Mouse (Mus musculus): ENCODE results near the gene Ctnnbl1. TPM values are rescaled to one million over a fixed set of nuclear protein-coding genes. Genes with fewer than 3 reads are reported as not detected.

Ctnnbl1 gene
- total and polyA plus RNA-seq, 3 experiments, result 46.0 to 57.2 (median 48.6) TPM

- H3K27me3 ChIP-seq (replicated peaks), result no peaks in the 10 kb centered on the region
- H3K4me2 ChIP-seq (ENCODE audit: insufficient read depth, low read depth, poor library complexity, severe bottlenecking), result no peak overlapping the region
- in situ Hi-C loops (cut with MboI; ENCODE audit: low pct_ligation_motif_present, low pct_unique_long_range_greater_than_20kb, low sequenced_read_pairs) (no loop called here), dilution Hi-C loops (cut with MboI; ENCODE audit: extremely low pct_ligation_motif_present, extremely low pct_unique_long_range_greater_than_20kb, low sequenced_read_pairs) (no loop called here)
- peaks cover 0 to 2% of the 10 kb centered on the region in 2 experiments; a peak in 2 of 4 replicates for H3K4me1 ChIP-seq (ENCODE audit: control insufficient read depth in 1 of 2, insufficient read depth in 2 of 2)
- no peak for DNase-seq (ENCODE audit: extremely low read depth)
- no peak for TF ChIP-seq TCF12 (IDR thresholded peaks at IDR 0.05; ENCODE audit: low read depth, low read length)
- no peak for TF ChIP-seq SIN3A (IDR thresholded peaks at IDR 0.05; ENCODE audit: low read length)
- TF ChIP-seq MAX (IDR thresholded peaks at IDR 0.05; ENCODE audit: low read length), result no peak
- no peak for TF ChIP-seq MAZ (IDR thresholded peaks at IDR 0.05; ENCODE audit: low read depth, low read length)
- TF ChIP-seq IRF4 (IDR thresholded peaks at IDR 0.05; ENCODE audit: low read depth, low read length), result no peak
- H3K36me3 ChIP-seq (replicated peaks in 1 of 2; ENCODE audit: control insufficient read depth in 1 of 2, insufficient read depth in 1 of 2, low read length in 1 of 2), result peaks cover 20 to 82% of the 10 kb centered on the region in 2 experiments
- H3K27ac ChIP-seq (ENCODE audit: insufficient read depth, low read depth), result no peak overlapping the region
- H3K79me2 ChIP-seq (replicated peaks; ENCODE audit: control insufficient read depth, extremely low read depth, insufficient read depth, poor library complexity, severe bottlenecking), result no peaks in the 10 kb centered on the region
- no peak overlapping the region for H3K9ac ChIP-seq (ENCODE audit: insufficient read depth, low read depth)
- no peak overlapping the region for H3K4me3 ChIP-seq (replicated peaks in 1 of 3; ENCODE audit: low read depth in 2 of 3, low read length in 2 of 3, poor library complexity in 1 of 3)
- no peaks in the 10 kb centered on the region for H3K9me3 ChIP-seq (replicated peaks; ENCODE audit: low read length)
Observed at GRCm38 (mm10) chr2:157873691-157874090, 136.5 kb downstream of the Ctnnbl1 start.

GRCm38 (mm10) chr2:157875111-157875510 lies 137.9 kb downstream of the Ctnnbl1 start:
- Histone ChIP-seq H3K27me3 (replicated peaks) (no peaks in the 10 kb centered on the region), H3K79me2 (replicated peaks; ENCODE audit: control insufficient read depth, extremely low read depth, insufficient read depth, poor library complexity, severe bottlenecking) (no peaks in the 10 kb centered on the region), H3K36me3 (replicated peaks in 1 of 2; ENCODE audit: control insufficient read depth in 1 of 2, insufficient read depth in 1 of 2, low read length in 1 of 2) (peaks cover 20 to 83% of the 10 kb centered on the region in 2 experiments), H3K4me1 (ENCODE audit: control insufficient read depth in 1 of 2, insufficient read depth in 2 of 2) (peaks cover 0 to 10% of the 10 kb centered on the region in 2 experiments; a peak in 2 of 4 replicates), H3K9me3 (replicated peaks; ENCODE audit: low read length) (no peaks in the 10 kb centered on the region), H3K4me3 (replicated peaks in 1 of 3; ENCODE audit: low read depth in 2 of 3, low read length in 2 of 3, poor library complexity in 1 of 3) (no peak overlapping the region), H3K9ac (ENCODE audit: insufficient read depth, low read depth) (no peak overlapping the region), H3K27ac (ENCODE audit: insufficient read depth, low read depth) (no peak overlapping the region), H3K4me2 (ENCODE audit: insufficient read depth, low read depth, poor library complexity, severe bottlenecking) (no peak overlapping the region)
- dilution Hi-C loops (cut with MboI; ENCODE audit: extremely low pct_ligation_motif_present, extremely low pct_unique_long_range_greater_than_20kb, low sequenced_read_pairs), result no loop called here
- TF ChIP-seq PAX5 (IDR thresholded peaks at IDR 0.05; ENCODE audit: low read length) (no peak), SMC3 (IDR thresholded peaks at IDR 0.05; ENCODE audit: low read depth, low read length) (no peak), ZC3H11A (IDR thresholded peaks at IDR 0.05; ENCODE audit: low read depth, low read length) (no peak), CHD2 (IDR thresholded peaks at IDR 0.05; ENCODE audit: low read length) (no peak), EP300 (IDR thresholded peaks at IDR 0.05; ENCODE audit: low read length) (no peak), USF1 (IDR thresholded peaks at IDR 0.05; ENCODE audit: low read depth, low read length) (no peak), UBTF (IDR thresholded peaks at IDR 0.05; ENCODE audit: low read depth, low read length) (no peak), MYC (IDR thresholded peaks at IDR 0.05; ENCODE audit: low read depth, low read length) (no peak), KAT2A (IDR thresholded peaks at IDR 0.05; ENCODE audit: insufficient replicate concordance, low read length) (no peak), ETS1 (conservative IDR thresholded peaks at IDR 0.05; ENCODE audit: low read depth, low read length) (no peak), E2F4 (IDR thresholded peaks at IDR 0.05; ENCODE audit: insufficient replicate concordance, low read depth, low read length) (no peak)
- DNase-seq (ENCODE audit: extremely low read depth), result no peak
- in situ Hi-C loops (cut with MboI; ENCODE audit: low pct_ligation_motif_present, low pct_unique_long_range_greater_than_20kb, low sequenced_read_pairs), result no loop called here
